Mouse (Mus musculus) stomach, embryonic 16.5 days (tissue): Measurements from ENCODE around the gene Gm10181. TPM values are rescaled to one million over a fixed set of nuclear protein-coding genes. Genes with fewer than 3 reads are reported as not detected.
A peak's percentile ranks its signal among the peaks of the same experiment; 100 is the strongest.

ENCODE experiments used
- ATAC-seq: fragments of 200-750 bp; cut with Nextera tagmentation; 2 replicates; pipeline ENCODE4 v1.8.0; 2017; ENCODE audit warnings: moderate number of reproducible peaks, moderate TSS enrichment; ENCODE audit not compliant: insufficient read depth, low FRiP score
- H3K27ac ChIP-seq: fragments of 300-500 bp; sonication (generic); 2 replicates; pipeline ENCODE4 v1.5.1; 2014; ENCODE audit warnings: low read length
- H3K27me3 ChIP-seq: fragments of 300-500 bp; sonication (generic); 2 replicates; pipeline ENCODE4 v1.6.1; 2014; ENCODE audit warnings: low read length, control low read depth, mixed read lengths; ENCODE audit not compliant: control insufficient read depth, insufficient read depth
- H3K36me3 ChIP-seq: fragments of 300-500 bp; sonication (generic); 2 replicates; pipeline ENCODE4 v1.6.1; 2014; ENCODE audit warnings: low read length; ENCODE audit not compliant: control insufficient read depth, insufficient read depth
- H3K4me1 ChIP-seq: fragments of 300-500 bp; sonication (generic); 2 replicates; pipeline ENCODE4 v1.6.1; 2014; ENCODE audit warnings: low read length, control low read depth, mixed read lengths; ENCODE audit not compliant: control insufficient read depth, insufficient read depth
- H3K4me2 ChIP-seq: fragments of 300-500 bp; sonication (generic); 2 replicates; pipeline ENCODE4 v1.6.1; 2014; ENCODE audit warnings: low read depth, low read length, mixed read lengths
- H3K4me3 ChIP-seq: fragments of 300-500 bp; sonication (generic); replicated peaks from 2 replicates; pipeline ENCODE4 v1.5.1; 2014; ENCODE audit warnings: mild to moderate bottlenecking, low read length
- H3K9ac ChIP-seq: fragments of 300-500 bp; sonication (generic); 2 replicates; pipeline ENCODE4 v1.6.1; 2014; ENCODE audit warnings: low read length
- H3K9me3 ChIP-seq: fragments of 300-500 bp; sonication (generic); replicated peaks from 2 replicates; pipeline ENCODE4 v1.6.1; 2016; ENCODE audit warnings: low read length, control low read depth; ENCODE audit not compliant: control insufficient read depth
- WGBS: fragments of 180-500 bp; shearing (Covaris S2); extraction: QIAGEN DNeasy Blood & Tissue Kit; methylation state at CpG from one replicate; pipeline ENCODE4 v1.1.7; 2014; 5-methylcytosine and 5-hydroxymethylcytosine counted together
- polyA plus RNA-seq: library from polyadenylated mRNA; unstranded; fragments of >200 nt; fragmentation: Nextera tagmentation; extraction: Ambion mirVana; gene quantifications from 2 replicates; pipeline ENCODE4 v1.2.1, GENCODE M21; 2015

The Gm10181 gene
- not detected in 2 replicates for polyA plus RNA-seq

GRCm38 (mm10) chr9:25089122-25089521, at the start of gene Gm10181:
Gene Gm10181, plus strand, starts transcription at chr9:25089422.
- no peak within 1 kb of the TSS for H3K4me3 ChIP-seq
- H3K9me3 ChIP-seq, result no peaks in the 10 kb centered on the region
- H3K4me1 ChIP-seq, result peaks cover 5% of the 10 kb centered on the region
- ATAC-seq, result no peak
- WGBS, result 70% methylated on average over 2 of the region's 2 CpGs
- H3K9ac ChIP-seq, result no peak within 1 kb of the TSS
- H3K27ac ChIP-seq, result no peak within 1 kb of the TSS
- no peak within 1 kb of the TSS for H3K4me2 ChIP-seq
- H3K36me3 ChIP-seq, result no peaks in the 10 kb centered on the region
- no peaks in the 10 kb centered on the region for H3K27me3 ChIP-seq

DNA sequence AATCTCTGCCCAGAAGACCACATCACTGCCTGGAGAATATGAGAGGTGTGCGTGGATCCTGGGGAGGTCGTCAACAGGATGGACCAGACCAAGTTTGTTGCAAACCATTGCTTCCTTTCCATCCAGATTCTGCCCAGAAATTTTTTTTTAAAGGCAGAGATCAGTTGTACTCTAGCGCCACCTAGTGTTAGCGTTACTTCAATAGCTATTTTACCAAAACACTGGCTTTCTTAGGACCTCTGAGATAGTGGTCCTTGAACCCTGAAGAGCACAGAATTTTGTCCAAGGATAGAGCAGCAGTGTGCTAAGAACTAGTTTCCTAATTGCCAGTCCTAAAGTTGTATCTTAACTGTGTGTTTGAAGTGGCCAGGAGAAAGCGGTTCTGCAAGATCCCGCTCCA, 47.6 kb upstream of the Gm10181 start:
- ATAC-seq, result no peak
- H3K9me3 ChIP-seq, result no peaks in the 10 kb centered on the region
- no peaks in the 10 kb centered on the region for H3K27me3 ChIP-seq
- no peak overlapping the region for H3K9ac ChIP-seq
- H3K36me3 ChIP-seq, result no peaks in the 10 kb centered on the region
- WGBS, result 26% methylated on average over 6 of the region's 6 CpGs
- H3K4me3 ChIP-seq, result no peak overlapping the region
- no peaks in the 10 kb centered on the region for H3K4me1 ChIP-seq
- no peak overlapping the region for H3K27ac ChIP-seq
- no peak overlapping the region for H3K4me2 ChIP-seq

DNA sequence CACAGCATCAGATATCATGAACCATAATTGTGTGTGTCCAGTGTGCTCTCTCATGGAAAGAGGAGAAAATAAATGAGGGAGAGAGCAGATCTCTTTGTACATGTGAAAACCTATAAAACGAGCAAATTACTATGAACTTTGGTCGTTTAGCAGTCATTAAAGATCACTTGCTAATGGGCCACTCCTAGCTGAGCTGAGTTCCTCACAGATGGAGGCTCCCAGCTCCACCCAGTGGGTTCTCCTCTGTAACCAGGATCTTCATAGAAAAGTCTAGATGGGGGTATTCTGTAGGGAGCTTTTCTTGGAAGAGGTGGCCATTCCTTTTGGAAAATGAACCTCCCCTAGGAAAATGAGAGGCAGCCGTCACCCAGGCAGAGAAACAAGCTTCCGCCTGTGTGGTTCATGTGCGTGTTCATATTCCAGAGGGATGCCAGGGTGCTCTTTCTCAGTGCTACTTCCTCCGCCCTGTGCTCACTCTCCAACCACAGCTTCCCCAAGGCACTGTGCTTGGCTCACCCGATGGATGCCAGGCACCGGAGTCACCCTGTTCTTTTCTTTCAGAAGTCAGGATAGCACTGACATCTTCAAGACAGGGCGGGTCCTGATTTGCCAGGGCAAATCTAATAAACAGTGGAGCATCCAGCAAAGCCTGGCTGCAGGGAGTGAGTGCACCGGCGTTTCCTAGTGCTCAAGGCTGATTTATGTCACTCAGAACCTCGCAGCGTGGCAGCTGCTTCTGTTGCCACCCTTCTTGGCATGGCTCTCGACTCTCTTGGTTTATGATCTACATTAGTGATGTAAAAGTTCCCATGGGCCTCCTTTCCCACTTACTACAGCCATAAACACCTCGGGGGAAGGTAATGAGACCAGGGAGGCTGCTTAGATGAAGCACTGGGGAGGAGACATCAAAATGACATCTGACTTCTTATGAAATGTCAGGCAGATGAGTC, 46.8 kb upstream of the Gm10181 start:
- H3K27me3 ChIP-seq, result no peaks in the 10 kb centered on the region
- H3K36me3 ChIP-seq, result no peaks in the 10 kb centered on the region
- no peak overlapping the region for H3K9ac ChIP-seq
- ATAC-seq, result no peak
- no peak overlapping the region for H3K27ac ChIP-seq
- 65% methylated on average over 15 of the region's 15 CpGs for WGBS
- H3K4me1 ChIP-seq, result no peaks in the 10 kb centered on the region
- no peaks in the 10 kb centered on the region for H3K9me3 ChIP-seq
- H3K4me3 ChIP-seq, result no peak overlapping the region
- H3K4me2 ChIP-seq, result no peak overlapping the region

GRCm38 (mm10) chr9:25044325-25044724, 44.9 kb upstream of the Gm10181 start:
- Histone ChIP-seq H3K27ac (no peak overlapping the region), H3K4me3 (no peak overlapping the region), H3K4me1 (no peaks in the 10 kb centered on the region), H3K36me3 (no peaks in the 10 kb centered on the region), H3K9me3 (no peaks in the 10 kb centered on the region), H3K4me2 (no peak overlapping the region), H3K27me3 (no peaks in the 10 kb centered on the region), H3K9ac (no peak overlapping the region)
- no peak for ATAC-seq
- 85% methylated on average over 3 of the region's 3 CpGs for WGBS

- no peaks in the 10 kb centered on the region for H3K36me3 ChIP-seq
- H3K27me3 ChIP-seq, result no peaks in the 10 kb centered on the region
- no peak overlapping the region for H3K27ac ChIP-seq
- H3K4me1 ChIP-seq, result no peaks in the 10 kb centered on the region
- H3K4me2 ChIP-seq, result peak overlapping the region; percentile 27; the same call in 1 of the 2 replicates
- H3K4me3 ChIP-seq, result no peak overlapping the region
- ATAC-seq, result no peak
- H3K9ac ChIP-seq, result no peak overlapping the region
- whole genome bisulfite sequencing, result 39% methylated on average over 2 of the region's 2 CpGs
- H3K9me3 ChIP-seq, result no peaks in the 10 kb centered on the region
These were observed 40.9 kb upstream of the Gm10181 start for GRCm38 (mm10) chr9:25048289-25048688.

DNA sequence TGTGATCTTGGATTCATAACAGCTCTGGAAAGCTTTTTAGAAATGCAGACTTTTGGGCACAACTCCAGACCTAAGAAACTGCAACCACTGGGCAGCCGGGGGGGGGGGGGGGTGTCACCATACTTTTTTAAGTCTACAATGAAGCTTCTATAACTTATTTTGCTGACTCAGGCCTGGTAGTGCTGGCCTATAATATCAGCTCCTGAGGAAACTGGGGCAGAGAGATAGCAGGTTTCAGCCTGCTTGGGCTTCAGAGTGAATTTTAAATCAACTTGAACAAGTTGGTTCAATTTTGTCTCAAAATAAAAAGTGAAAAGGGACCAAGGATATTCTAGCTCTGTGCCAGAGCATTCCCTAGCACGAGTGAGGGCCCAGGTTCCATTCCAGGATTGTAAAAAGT, 40.3 kb upstream of the Gm10181 start:
- no peak overlapping the region for H3K9ac ChIP-seq
- no peak overlapping the region for H3K4me3 ChIP-seq
- H3K9me3 ChIP-seq, result no peaks in the 10 kb centered on the region
- no peak overlapping the region for H3K27ac ChIP-seq
- 68% methylated on average over 2 of the region's 2 CpGs for WGBS
- H3K4me2 ChIP-seq, result no peak overlapping the region
- H3K36me3 ChIP-seq, result no peaks in the 10 kb centered on the region
- H3K27me3 ChIP-seq, result no peaks in the 10 kb centered on the region
- no peaks in the 10 kb centered on the region for H3K4me1 ChIP-seq
- ATAC-seq, result no peak

- no peaks in the 10 kb centered on the region for H3K4me1 ChIP-seq
- H3K36me3 ChIP-seq, result no peaks in the 10 kb centered on the region
- ATAC-seq, result no peak
- H3K27me3 ChIP-seq, result no peaks in the 10 kb centered on the region
- no peak overlapping the region for H3K27ac ChIP-seq
- H3K4me3 ChIP-seq, result no peak overlapping the region
- no peaks in the 10 kb centered on the region for H3K9me3 ChIP-seq
- 64% methylated on average over 4 of the region's 4 CpGs for WGBS
- H3K4me2 ChIP-seq, result no peak overlapping the region
- H3K9ac ChIP-seq, result no peak overlapping the region
These were observed 37.3 kb upstream of the Gm10181 start for GRCm38 (mm10) chr9:25051901-25052300.

DNA sequence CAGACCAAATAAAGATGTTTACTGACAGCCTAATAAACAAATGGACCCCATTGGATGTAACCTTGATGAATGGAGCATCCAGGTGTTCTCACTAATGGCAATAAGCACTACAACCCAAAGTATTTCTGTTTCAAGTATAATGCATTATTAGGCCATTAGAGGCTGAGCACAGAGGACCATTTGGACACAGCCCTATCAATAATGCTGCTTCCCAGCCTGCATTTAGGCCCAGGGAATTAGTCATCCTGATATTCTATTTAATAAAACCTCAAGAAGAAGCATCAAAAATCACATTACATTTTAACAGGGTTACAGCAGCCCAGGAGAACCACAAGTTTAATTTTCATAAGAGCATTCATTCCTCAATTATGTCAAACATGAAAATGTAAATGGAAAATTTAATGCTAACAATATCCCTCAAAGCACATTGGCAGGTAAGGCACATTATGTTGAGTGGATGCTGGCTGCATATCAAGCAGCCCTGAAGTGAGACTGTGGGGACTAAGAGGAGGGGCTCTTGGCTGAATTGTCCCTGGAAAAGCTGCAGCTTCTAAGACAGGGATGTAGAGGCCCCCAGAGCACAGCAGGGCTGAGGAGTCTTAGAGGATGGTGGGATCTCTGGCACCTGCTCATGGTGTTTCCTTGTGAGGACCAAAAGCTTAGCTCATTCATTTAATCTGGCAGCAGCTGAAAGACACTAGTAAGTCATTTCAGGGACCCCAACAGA, 33.4 kb upstream of the Gm10181 start:
- Histone ChIP-seq H3K27ac (no peak overlapping the region), H3K4me2 (no peak overlapping the region), H3K4me3 (no peak overlapping the region), H3K9me3 (no peaks in the 10 kb centered on the region), H3K36me3 (no peaks in the 10 kb centered on the region), H3K4me1 (no peaks in the 10 kb centered on the region), H3K27me3 (no peaks in the 10 kb centered on the region), H3K9ac (no peak overlapping the region)
- ATAC-seq, result no peak

DNA sequence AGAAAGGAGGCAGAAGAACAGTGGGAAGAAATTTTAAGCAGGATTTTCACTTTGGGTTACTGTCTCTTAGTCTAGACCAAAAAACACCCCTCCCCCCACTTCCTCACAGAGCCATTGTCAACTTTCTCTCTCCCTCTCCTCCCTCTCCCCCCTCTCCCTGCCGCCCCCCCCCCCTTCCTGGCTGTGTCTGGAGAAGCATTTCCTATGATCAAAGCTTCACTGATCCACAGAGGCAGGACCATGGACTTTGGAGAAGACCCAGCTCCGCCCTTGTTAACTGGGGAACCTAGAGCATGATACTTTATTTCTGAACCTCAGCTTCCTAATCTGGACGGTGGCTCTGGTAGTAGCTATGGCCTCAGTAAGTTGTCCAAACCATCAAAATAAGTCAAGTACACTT, 30.5 kb upstream of the Gm10181 start:
- Histone ChIP-seq H3K9me3 (no peaks in the 10 kb centered on the region), H3K4me3 (no peak overlapping the region), H3K27me3 (no peaks in the 10 kb centered on the region), H3K4me1 (no peaks in the 10 kb centered on the region), H3K9ac (no peak overlapping the region), H3K27ac (no peak overlapping the region), H3K36me3 (no peaks in the 10 kb centered on the region), H3K4me2 (no peak overlapping the region)
- no peak for ATAC-seq
- WGBS, result 56% methylated on average over 2 of the region's 3 CpGs
